Mouse (Mus musculus): ENCODE data around the gene Camk1d.

DNA sequence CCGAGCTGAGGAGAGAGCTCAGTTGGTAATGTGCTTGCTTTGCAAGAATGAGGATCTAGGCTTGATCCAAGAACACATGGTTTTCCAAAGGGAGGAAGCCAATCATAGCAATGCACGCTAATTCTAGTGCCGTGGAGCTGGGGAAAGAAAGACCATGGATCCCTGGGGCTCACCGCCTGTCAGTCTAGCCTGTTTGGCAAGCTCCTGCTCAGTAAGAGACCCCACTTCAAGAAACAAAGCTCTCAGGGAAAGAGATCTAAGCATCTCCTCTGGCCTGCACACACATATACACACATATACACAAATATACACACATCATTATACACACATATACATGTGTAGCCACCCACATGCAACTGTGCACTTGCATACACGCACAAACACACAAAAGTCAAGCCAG is 65.1 kb downstream of the Camk1d start:
- no peak for TF ChIP-seq CTCF (IDR thresholded peaks at IDR 0.05; ENCODE audit: control insufficient read depth, insufficient read depth, insufficient replicate concordance, low read depth, low read length)
- no peak for TF ChIP-seq POLR2A (IDR thresholded peaks at IDR 0.05; ENCODE audit: control insufficient read depth, low read depth, low read length)

Measured in testis, adult 2 months (tissue).